Mouse (Mus musculus) forebrain, postnatal 0 days (tissue): ENCODE measurements around the gene Pon3. TPM values are rescaled to one million over a fixed set of nuclear protein-coding genes. Genes with fewer than 3 reads are reported as not detected.

Experiments used
- ATAC-seq: fragments of 200-750 bp; cut with Nextera tagmentation; 2 replicates; pipeline ENCODE4 v1.8.0; 2017; ENCODE audit warnings: mild to moderate bottlenecking, moderate library complexity
- DNase-seq: peaks from one replicate; pipeline ENCODE4 v3.0.0-alpha.2; 2015
- H3K27ac ChIP-seq: fragments of 300-500 bp; sonication (generic); 2 replicates; pipeline ENCODE4 v1.5.1; 2014; ENCODE audit warnings: low read depth, mild to moderate bottlenecking, antibody characterized with exemption, low read length, moderate library complexity, mixed read lengths
- H3K27me3 ChIP-seq: fragments of 300-500 bp; sonication (generic); 2 replicates; pipeline ENCODE4 v1.6.1; 2014; ENCODE audit warnings: mild to moderate bottlenecking, low read length, mixed read lengths; ENCODE audit not compliant: insufficient read depth
- H3K36me3 ChIP-seq: fragments of 300-500 bp; sonication (generic); 2 replicates; pipeline ENCODE4 v1.6.1; 2014; ENCODE audit warnings: mild to moderate bottlenecking, moderate library complexity; ENCODE audit not compliant: insufficient read depth
- H3K4me1 ChIP-seq: fragments of 300-500 bp; sonication (generic); 2 replicates; pipeline ENCODE4 v1.6.1; 2014; ENCODE audit warnings: antibody characterized with exemption; ENCODE audit not compliant: insufficient read depth
- H3K4me2 ChIP-seq: fragments of 300-500 bp; sonication (generic); 2 replicates; pipeline ENCODE4 v1.6.1; 2014; ENCODE audit warnings: low read depth, mild to moderate bottlenecking, moderate library complexity
- H3K4me3 ChIP-seq: fragments of 300-500 bp; sonication (generic); 2 replicates; pipeline ENCODE4 v1.5.1; 2014; ENCODE audit warnings: low read depth, low read length, mixed read lengths
- H3K9ac ChIP-seq: fragments of 300-500 bp; sonication (generic); 2 replicates; pipeline ENCODE4 v1.6.1; 2014; ENCODE audit warnings: mild to moderate bottlenecking
- H3K9me3 ChIP-seq: fragments of 300-500 bp; sonication (generic); 2 replicates; pipeline ENCODE4 v1.6.1; 2016; ENCODE audit warnings: low read length
- CTCF ChIP-seq: sonication (generic); IDR thresholded peaks from 2 replicates; pipeline ENCODE4 v1.5.1; 2016; ENCODE audit warnings: antibody characterized with exemption, control low read depth, low read depth
- WGBS: fragments of 180-500 bp; shearing (Covaris S2); extraction: QIAGEN DNeasy Blood & Tissue Kit; methylation state at CpG from one replicate; pipeline ENCODE4 v1.1.7; 2014; 5-methylcytosine and 5-hydroxymethylcytosine counted together
- polyA plus RNA-seq: library from polyadenylated mRNA; unstranded; fragments of >200 nt; fragmentation: Nextera tagmentation; extraction: Ambion mirVana; gene quantifications from 2 replicates; pipeline ENCODE4 v1.2.1, GENCODE M21; 2015
- total RNA-seq: library from RNA; depleted of rRNA; stranded (reverse); fragments of >200 nt; gene quantifications from 2 replicates; pipeline ENCODE4 v1.2.3, GENCODE M21; 2014

Gene Pon3
- total and polyA plus RNA-seq, 2 experiments from 2014 or later = 3.9 to 4.7 TPM

DNA sequence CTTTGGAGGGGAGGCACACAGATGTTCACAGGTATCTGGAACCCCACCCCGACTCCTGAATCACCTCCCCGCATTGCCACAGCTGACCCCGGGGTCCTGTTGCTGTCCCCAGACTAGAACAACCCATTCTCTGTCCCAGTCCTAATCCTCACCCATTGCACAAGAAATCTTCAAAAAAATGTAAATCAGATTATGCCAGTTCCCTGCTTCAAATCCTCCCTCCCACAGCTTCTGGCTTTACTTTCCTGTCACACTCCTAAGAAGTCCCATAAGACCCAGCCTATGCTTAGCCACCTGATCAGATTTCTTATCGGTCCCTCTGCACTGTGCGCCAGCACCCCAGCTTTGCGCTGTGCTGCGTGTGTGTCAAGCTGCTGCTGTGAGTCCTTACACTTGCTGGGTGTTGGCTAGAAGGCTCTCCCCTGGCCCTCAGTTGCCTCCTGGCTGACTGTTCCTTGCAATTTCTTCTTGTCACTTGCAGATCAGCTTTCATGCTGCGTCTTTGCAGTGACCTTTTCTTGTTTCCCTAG is 56.6 kb downstream of the Pon3 start:
- no peaks in the 10 kb centered on the region for H3K27me3 ChIP-seq
- no peak overlapping the region for H3K4me3 ChIP-seq
- DNase-seq (no peak), ATAC-seq (no peak)
- no peaks in the 10 kb centered on the region for H3K36me3 ChIP-seq
- H3K27ac ChIP-seq = no peak overlapping the region
- 88% methylated on average over 8 of the region's 8 CpGs for whole genome bisulfite sequencing
- H3K4me2 ChIP-seq = no peak overlapping the region
- H3K9me3 ChIP-seq = no peaks in the 10 kb centered on the region
- H3K9ac ChIP-seq = no peak overlapping the region
- TF ChIP-seq CTCF = no peak
- no peaks in the 10 kb centered on the region for H3K4me1 ChIP-seq

DNA sequence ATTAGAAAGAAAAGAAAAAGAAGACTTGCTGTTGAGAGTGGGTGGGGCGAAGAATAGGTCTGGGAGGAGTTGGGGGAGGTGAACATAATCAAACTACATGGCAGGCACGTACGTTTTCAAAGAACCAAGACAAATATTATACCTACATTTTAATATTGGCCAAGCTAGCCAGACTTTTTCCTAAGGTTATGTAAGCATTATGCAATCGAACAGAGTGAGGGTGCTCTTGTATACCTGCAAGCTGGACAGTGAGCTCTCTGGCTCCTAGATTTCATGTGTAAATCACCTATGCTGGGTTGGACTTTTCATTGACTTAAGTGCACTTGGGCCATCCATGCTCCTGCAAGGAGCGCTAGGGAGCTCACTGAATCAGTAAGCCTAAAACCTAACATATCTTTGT is 57.5 kb downstream of the Pon3 start:
- Histone ChIP-seq H3K27me3 (no peaks in the 10 kb centered on the region), H3K4me1 (no peaks in the 10 kb centered on the region), H3K9me3 (no peaks in the 10 kb centered on the region), H3K4me2 (no peak overlapping the region), H3K4me3 (no peak overlapping the region), H3K9ac (no peak overlapping the region), H3K27ac (no peak overlapping the region), H3K36me3 (no peaks in the 10 kb centered on the region)
- TF ChIP-seq CTCF = no peak
- no peak for ATAC-seq
- 93% methylated on average over 5 of the region's 5 CpGs for WGBS
- no peak for DNase-seq

- WGBS = 44% methylated on average over 5 of the region's 5 CpGs
- Histone ChIP-seq H3K27ac (no peak within 1 kb of the TSS), H3K4me1 (no peaks in the 10 kb centered on the region), H3K9ac (no peak within 1 kb of the TSS), H3K27me3 (no peaks in the 10 kb centered on the region), H3K9me3 (no peaks in the 10 kb centered on the region), H3K36me3 (no peaks in the 10 kb centered on the region), H3K4me2 (no peak within 1 kb of the TSS), H3K4me3 (no peak within 1 kb of the TSS)
- no peak for ATAC-seq
- no peak for DNase-seq
- no peak for TF ChIP-seq CTCF
Measured at GRCm38 (mm10) chr6:5193693-5194092, 62.4 kb downstream of the Pon3 start, which contains the start of gene Pon1. TSS of gene Pon1 (minus strand) at chr6:5193946.

DNA sequence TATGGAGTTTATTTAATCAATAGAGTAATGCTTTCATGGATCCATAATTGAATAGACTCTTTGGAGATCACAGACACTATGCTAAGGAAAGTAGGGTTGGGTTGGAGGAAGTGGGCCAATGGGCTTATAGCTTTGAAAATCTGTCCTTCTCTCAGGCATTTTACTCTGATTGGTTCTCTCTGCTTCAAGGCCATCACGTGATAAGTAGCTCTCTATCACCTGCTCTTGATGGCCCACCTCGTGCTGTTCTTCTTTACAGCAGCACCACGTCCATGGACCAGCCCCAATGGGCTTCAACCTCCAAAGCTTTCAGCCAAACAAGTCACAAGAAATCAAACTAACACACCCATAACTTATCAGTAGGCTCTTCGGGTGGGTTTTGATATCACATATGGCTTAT is 65.3 kb downstream of the Pon3 start:
- Histone ChIP-seq H3K4me2 (no peak overlapping the region), H3K4me1 (no peaks in the 10 kb centered on the region), H3K9ac (no peak overlapping the region), H3K9me3 (no peaks in the 10 kb centered on the region), H3K27me3 (no peaks in the 10 kb centered on the region), H3K27ac (no peak overlapping the region), H3K4me3 (no peak overlapping the region), H3K36me3 (no peaks in the 10 kb centered on the region)
- WGBS = 85% methylated on average over 4 of the region's 4 CpGs
- DNase-seq (no peak), ATAC-seq (no peak)
- no peak for TF ChIP-seq CTCF

GRCm38 (mm10) chr6:5189507-5189906 is 66.6 kb downstream of the Pon3 start:
- Histone ChIP-seq H3K27ac (no peak overlapping the region), H3K4me2 (no peak overlapping the region), H3K9ac (no peak overlapping the region), H3K36me3 (no peaks in the 10 kb centered on the region), H3K9me3 (no peaks in the 10 kb centered on the region), H3K27me3 (no peaks in the 10 kb centered on the region), H3K4me3 (no peak overlapping the region), H3K4me1 (no peaks in the 10 kb centered on the region)
- ATAC-seq = no peak
- no peak for TF ChIP-seq CTCF
- no peak for DNase-seq
- WGBS = 66% methylated on average over 4 of the region's 4 CpGs

DNA sequence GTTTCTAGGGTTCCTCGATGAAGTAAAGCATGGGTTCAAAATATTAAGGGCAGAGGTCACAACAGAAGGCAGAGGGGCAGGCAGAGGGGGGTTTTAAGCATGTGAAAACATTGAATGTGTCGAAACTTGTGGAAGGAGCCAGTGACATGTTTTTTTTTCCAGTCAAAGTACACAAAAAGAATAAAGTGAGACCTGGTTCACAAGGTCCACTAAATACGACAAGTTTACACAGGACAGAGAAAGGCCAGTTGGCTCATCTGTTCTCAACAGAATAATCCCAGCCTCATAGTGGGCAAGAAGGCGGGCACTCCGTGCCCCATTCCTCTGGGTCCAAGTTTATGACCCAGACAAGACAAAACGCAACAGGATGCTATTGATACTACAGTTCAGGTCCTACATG is 67.1 kb downstream of the Pon3 start:
- Histone ChIP-seq H3K27ac (no peak overlapping the region), H3K4me3 (no peak overlapping the region), H3K36me3 (no peaks in the 10 kb centered on the region), H3K4me1 (no peaks in the 10 kb centered on the region), H3K9me3 (no peaks in the 10 kb centered on the region), H3K9ac (no peak overlapping the region), H3K27me3 (no peaks in the 10 kb centered on the region), H3K4me2 (no peak overlapping the region)
- DNase-seq (no peak), ATAC-seq (no peak)
- WGBS = 79% methylated on average over 6 of the region's 6 CpGs
- TF ChIP-seq CTCF = no peak

DNA sequence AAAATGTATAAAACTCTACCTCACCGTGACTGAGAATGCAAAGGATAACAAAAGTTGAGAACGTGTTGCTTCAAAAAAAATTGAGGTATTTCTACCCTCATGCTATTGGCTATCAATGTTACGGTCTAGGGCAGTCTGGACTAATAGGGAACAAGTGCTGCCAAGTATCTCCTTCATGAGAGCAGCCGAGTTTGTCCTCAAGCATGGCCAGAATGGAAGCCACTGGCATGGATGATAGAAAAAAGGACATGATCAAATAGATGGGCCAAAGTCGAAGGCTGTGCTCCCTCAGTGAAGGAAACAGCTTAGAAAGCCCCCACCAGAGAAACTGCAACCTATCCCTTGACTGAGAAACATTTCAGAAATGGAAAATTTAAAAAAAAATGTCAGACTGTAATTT is 68.0 kb downstream of the Pon3 start:
- Histone ChIP-seq H3K36me3 (no peaks in the 10 kb centered on the region), H3K9me3 (no peaks in the 10 kb centered on the region), H3K27ac (no peak overlapping the region), H3K4me1 (no peaks in the 10 kb centered on the region), H3K27me3 (no peaks in the 10 kb centered on the region), H3K9ac (no peak overlapping the region), H3K4me2 (no peak overlapping the region), H3K4me3 (no peak overlapping the region)
- ATAC-seq = no peak
- no peak for TF ChIP-seq CTCF
- no peak for DNase-seq
- WGBS = 83% methylated on average over 5 of the region's 5 CpGs
